Mouse (Mus musculus) thymus, postnatal 4 days (tissue): ENCODE measurements around the gene Vangl2.
A peak's percentile ranks its signal among the peaks of the same experiment; 100 is the strongest.

Experiments used
- DNase-seq: peaks from one replicate; pipeline ENCODE4 v3.0.0; 2021

The Vangl2 gene

GRCm38 (mm10) chr1:172027010-172027808, 1.0 kb downstream of the Vangl2 start:
- peak; percentile 97 for DNase-seq

- DNase-seq: peak; percentile 74
Observed at GRCm38 (mm10) chr1:172026201-172026901, 1.9 kb downstream of the Vangl2 start.

- DNase-seq: no peak
Observed at GRCm38 (mm10) chr1:172025201-172025904, 2.9 kb downstream of the Vangl2 start.

DNA sequence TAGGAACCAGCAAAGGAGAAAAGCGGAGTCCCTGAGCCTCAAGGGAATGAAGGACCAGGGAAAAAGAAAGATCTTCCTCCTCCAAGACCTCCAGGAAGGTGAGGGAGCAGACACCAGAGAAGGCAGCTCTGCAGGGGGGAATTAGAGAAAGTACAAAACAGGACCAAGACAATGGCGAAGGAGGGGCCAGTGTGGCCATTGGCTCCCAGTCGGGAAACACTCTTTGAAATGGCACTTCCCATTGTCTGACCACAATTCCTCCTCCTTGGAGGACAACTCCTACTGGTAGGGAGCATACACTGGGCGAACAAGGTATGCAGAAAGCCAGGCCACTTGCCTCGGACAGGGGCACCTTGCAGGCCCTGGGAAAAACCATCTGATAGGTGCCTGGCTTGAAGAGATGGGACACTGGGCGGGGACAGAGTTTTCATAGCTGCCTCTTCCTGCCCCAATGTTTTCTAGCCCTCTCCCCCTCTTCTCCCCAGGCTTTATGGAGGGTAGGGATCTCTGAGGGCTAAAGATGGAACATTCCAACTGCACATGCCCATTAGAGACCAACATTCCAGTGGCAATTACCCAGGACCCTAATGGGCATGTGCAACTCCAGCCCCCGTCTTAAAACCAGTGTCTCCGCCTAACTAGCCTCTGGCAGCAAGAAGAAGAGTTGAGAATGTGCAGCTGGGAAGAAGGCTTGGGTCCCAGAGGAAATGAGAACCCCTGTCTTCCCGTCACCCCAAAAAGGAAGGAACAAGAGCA, 3.9 kb downstream of the Vangl2 start:
- no peak for DNase-seq

DNA sequence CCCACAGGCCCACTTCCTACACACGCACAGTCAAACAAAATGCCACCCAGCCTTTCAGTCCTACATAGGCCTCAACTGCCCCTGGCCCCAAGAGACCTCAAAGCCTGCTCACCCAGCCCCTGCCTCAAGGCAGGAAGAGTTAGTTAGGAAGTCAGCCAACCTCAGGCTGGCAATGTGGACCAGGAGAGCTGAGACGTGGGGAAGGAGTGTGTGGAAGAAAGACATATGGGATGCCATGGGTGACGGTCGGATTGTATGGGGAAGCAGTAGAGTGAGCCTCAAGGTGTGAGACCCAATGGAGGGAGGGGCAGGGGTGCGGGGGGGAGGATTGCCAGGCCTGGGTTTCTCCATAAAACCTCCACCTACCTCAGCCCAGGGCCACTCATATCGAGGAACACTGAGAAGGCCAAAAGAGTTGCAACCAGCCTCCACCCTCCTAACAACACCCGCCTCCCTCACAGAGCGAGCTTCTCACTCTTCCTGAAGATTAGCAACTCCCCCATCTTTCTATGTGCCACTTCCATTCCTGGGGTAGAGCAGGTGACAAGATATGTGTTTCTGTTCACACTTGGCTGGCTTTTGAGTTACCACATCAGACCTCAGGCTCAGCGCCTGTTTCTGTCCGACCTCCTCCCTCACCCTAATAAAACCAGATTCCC, 8.3 kb downstream of the Vangl2 start:
- no peak for DNase-seq

DNA sequence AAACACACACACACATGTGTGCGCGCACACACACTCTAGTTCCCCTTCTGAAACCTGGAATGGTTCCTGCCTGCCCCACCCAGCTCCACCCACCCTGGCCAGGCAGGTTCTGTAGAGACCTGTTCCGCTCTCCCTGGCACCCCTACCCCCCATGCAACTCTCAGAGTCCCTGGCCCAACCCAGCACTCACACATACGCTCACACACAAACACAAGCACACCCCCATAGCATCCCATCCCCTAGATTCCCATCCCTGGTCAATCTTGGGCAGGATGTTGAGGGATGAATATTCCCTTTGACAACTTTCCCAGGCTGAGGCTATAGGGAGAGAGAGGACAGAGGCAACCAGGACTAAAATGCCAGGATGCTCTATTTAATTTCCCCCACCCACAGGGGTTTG, 8.9 kb downstream of the Vangl2 start:
- no peak for DNase-seq

GRCm38 (mm10) chr1:172018336-172019311, 9.6 kb downstream of the Vangl2 start:
- DNase-seq: no peak

- no peak for DNase-seq
Observed at GRCm38 (mm10) chr1:172017517-172018070, 10.7 kb downstream of the Vangl2 start.

- no peak for DNase-seq
Observed at GRCm38 (mm10) chr1:172016660-172017516, 11.4 kb downstream of the Vangl2 start.

- DNase-seq: no peak
Observed at GRCm38 (mm10) chr1:172016031-172016430, 12.2 kb downstream of the Vangl2 start.

GRCm38 (mm10) chr1:172015312-172015939, 12.8 kb downstream of the Vangl2 start:
- DNase-seq: peak; percentile 61

- DNase-seq: no peak
Observed at GRCm38 (mm10) chr1:172014771-172015170, 13.5 kb downstream of the Vangl2 start.

GRCm38 (mm10) chr1:172012030-172012429, 16.2 kb downstream of the Vangl2 start:
- DNase-seq: peak; percentile 80

GRCm38 (mm10) chr1:172010042-172010824, 18.0 kb downstream of the Vangl2 start:
- peak; percentile 4 for DNase-seq

DNA sequence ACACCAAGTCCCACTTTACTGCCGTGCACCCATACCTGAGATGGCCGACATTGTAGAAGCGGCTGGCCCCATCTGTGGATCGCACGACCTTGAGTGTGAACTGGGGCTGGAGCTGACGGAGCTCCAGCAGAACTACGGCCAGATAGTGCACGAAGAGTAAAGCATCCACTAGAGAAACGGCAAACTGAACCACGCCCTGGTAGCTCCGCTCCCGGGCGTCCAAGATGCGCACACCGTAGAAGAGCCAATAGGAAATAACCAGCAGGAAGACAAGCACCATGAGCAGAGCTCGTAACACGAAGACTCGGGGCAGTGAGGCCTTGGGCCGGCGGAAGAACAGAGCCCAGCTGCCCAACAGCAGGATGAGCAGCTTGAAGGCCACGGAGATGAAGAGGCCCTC, 18.8 kb downstream of the Vangl2 start:
- peak; percentile 3 for DNase-seq

GRCm38 (mm10) chr1:172008351-172008750, 19.9 kb downstream of the Vangl2 start:
- DNase-seq: peak; percentile 8

- DNase-seq: no peak
Observed at GRCm38 (mm10) chr1:172007761-172008160, 20.5 kb downstream of the Vangl2 start.

DNA sequence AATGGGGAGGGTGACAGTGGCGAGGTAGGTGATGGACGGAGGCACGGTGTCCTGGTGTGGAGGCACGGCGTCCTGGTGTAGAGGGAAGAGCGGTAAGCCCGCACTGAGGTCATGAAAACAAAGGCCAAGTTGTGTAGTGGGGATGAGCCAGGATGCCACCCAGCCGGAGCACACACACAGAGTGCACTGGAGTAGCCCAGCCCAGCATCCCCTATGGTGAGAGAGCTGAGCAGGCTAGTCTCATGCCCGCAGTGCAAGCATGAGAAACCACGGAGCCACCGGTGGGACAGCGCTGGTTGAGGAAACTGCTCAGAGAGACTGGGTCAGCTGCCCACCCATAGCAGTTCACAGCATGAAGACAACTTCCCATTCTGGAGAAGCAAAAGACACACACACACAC, 26.6 kb downstream of the Vangl2 start:
- no peak for DNase-seq
